Mouse (Mus musculus): ENCODE data around the gene Guca1b.

DNA sequence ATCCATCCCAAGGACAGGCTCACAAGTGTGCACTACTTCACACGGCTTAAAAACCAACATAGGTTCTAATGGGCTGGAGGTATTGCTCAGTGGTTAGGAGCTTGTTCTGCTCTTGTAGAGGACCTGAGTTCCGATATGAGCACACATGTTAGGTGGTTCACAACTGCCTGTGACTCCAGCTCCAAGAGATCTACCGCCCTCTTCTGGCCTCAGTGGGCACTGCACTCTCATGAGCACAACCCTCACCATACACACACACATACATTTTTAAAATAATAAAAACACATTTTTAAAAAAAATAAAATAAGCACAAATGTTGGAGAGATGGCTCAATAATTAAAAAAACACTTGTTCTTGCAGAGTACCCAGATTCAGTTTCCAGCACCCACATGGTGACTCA, 1.1 kb upstream of the Guca1b start:
- TF ChIP-seq CTCF (IDR thresholded peaks at IDR 0.05; ENCODE audit: low read depth) (peak; percentile 42), EP300 (optimal IDR thresholded peaks at IDR 0.05) (no peak)

All from stomach, postnatal 0 days (tissue).